Mouse (Mus musculus) cerebellum, adult 9-10 months (tissue): Measurements from ENCODE around the gene Adamts9.

Source experiments
- DNase-seq: peaks from one replicate; pipeline ENCODE4 v3.0.0; 2022

Gene Adamts9

DNA sequence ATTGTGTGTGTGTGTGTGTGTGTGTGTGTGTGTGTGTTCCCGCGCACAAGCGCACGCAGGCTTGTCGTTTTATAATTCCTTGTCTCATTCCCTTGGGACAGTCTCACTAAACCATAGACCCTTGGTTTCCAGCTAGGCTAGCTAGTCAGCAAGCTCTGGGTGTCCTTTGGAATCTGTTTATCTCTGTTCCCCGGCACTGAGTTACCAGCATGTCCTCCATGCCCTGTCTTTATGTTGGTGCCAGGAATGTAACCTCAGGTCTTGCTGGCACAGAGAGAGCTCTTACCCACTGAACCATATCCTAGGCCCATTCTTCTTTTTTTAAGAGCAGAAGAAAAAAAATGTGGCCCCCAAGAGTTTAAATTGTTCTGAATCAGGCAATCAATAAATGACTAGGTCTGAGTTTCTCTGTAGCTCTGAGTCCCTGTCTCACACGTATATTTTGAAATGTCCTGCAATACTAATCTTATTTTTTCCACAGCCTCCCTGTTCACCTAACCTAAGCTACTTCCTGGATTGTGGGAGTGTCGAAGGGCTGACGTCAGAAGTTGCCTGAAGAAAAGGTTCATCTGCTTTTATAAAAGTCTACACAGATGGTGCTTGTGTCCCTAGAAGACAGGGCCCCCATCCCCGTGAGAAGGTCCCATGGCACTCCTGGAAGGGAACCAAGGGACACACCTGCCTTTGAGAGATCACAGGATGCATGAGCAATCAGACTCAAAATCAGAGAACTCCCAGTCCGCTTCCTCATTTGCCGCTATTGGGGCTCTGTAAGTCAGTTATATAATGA is 84.4 kb downstream of the Adamts9 start:
- DNase-seq, result no peak

DNA sequence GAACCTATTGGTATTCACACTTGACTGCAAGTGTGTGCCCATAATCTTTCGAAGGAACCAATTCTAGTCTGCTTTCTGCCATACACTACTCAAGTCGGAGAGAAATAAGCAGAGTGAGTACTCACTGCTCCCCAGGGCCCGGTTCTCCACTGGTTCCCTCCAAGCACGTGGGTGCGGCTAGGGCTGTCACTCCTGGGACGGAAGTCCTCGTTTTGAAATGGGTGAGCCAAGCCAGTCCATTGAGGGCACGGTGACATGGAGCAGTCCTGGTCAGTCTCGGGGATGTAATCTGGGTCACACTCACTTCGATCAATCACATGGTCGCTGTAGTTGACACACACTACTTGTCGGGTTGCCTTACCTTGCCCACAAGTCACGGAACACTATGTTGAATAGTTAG is 85.5 kb downstream of the Adamts9 start:
- no peak for DNase-seq

DNA sequence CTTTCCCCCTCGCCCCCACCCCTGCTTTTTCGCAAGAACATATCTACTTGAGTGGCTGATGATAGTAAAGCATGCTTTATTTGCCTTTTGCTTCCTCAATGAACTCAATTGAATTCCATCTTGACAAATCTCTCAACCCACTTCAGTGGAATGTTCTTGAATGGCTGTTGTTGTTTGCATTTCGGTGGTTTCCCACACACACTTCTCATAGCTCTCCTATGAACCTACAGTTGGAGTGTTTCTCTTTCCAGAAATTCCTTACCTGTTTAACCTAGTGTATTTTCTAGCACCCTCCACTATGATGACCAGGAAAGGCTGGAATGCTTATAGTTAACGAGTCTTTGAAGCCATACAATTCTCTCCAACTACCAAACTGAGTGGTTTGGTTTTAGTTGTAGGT is 88.4 kb downstream of the Adamts9 start:
- no peak for DNase-seq

DNA sequence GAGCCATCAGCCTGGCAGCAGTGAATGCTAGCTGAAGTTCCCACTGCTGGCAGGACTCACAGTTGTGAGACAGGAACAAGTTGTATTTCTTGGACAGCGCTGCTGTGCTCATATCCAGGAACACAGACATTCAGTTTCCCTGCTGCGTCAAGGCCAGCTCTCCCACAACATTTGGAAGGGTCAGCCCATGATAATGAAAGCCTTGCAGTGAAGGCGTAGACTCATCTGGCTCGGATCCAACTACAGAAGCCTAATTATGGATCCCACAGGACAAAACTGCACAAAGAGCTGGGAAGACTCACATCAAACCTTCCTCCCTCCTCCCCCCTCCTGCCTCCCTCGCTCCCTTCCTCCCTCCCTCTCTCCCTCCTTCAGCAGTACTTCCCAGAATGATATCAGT is 93.0 kb downstream of the Adamts9 start:
- peak; percentile 16 for DNase-seq

DNA sequence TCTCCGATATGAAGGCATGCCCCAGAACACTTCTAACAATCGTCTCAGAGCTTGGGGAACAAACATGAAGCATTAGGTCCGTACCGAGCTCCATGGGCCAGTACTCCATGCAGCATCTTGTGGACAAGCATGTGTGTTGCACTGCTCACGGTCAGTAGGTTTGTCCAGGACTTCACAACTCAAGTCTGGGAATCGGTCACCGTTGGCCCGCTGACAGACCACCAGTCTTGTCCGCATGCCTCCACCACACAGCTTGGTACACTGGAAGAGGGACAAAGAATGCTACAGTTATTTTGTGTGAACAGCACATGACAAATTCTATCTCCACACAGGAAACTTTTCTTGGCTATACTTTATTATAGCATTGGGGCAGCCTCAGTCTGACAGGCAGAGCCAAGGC is 94.1 kb downstream of the Adamts9 start:
- DNase-seq, result no peak

DNA sequence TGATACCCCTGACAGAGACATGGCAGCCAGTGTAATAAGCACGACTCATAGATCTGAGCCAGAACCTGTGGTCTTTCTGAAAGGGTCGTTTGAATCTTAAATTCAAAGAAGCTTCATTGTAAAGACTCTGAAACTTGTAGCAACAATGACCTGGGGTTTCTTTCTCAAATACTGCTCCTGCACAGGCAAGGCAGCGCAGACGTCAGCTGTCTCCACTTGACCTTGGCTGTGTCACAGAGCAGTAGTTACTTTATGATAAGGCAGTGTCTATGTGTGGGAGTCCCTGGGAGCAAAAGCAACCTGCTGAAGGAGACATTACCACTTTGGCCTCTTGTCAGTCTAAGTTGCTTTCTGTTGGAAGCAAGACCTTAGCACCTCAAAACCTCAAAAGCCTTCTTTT is 96.7 kb downstream of the Adamts9 start:
- no peak for DNase-seq

DNA sequence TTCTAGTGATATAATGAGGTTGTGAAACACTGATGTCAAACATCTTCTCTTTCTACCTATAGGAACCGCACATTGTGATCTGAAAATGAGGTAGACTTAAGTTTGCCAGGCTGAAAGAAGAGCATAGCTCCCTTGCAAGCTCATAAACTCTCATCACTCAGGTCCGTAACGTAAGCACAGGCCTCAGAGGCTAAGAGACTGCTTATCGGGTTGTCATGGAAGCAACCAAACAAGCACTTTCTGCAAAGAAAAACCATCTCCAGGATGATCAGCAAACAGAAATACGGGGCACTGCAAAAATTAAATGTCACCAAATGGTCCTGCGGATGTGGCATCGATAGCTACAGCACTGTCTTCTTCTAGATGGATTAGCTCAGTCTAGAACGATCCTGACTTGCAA is 97.4 kb downstream of the Adamts9 start:
- no peak for DNase-seq

DNA sequence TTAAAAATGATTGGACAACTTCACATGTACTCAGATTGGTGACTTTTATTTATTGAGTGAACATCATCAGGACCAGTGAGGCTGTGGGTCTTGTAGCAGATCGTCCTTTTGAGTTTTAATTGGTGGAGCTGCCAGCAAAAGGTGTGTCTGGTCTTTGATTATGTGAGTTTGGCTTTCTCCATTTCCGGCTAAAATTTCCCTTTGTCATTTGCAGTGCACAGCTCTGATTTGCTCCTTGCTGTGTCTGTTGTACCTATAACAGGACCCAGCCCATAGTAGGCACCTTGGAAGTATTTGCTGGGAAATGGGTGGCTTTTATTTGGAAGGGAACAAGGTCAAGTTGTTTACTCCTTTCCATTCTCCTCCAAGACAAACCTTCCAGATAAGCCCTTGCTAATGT is 99.8 kb downstream of the Adamts9 start:
- DNase-seq, result no peak

DNA sequence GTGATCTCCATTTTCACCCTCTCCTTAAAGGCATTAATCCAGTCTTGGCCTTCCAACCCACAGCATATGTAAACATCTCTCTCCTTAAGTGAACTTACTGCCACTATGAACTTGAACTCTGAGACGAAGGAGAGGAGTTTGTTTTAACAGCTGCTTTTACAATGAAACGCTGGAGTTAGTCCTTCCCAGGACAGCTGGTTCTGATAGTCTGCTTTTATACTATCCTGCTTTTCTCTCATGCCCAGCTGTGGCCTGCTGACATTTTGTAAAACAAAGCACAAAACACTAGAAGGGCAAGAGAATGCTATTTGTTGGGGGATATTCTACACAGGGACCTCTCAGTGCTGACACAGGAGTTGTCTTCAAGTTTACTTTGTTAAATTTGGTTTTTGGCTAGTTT is 101.3 kb downstream of the Adamts9 start:
- no peak for DNase-seq

DNA sequence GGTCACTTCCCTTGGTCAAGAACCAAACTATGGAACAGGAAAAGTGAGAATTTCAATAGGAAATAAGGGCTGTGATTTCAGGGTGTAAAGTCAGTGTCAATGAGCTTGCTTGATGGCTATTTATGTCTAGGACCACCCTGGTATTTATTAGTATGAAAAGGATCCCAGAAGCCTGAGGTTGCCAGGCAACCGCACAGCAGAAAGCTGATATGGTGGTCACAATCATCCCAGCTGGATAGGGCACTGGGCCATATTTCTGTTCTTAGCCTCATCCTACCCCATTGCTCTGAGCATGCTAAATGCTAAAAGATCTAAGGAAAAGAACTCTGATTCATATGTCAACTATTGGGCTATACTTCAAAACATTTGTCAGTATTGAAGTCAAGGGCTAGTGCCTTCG is 112.2 kb downstream of the Adamts9 start:
- DNase-seq, result no peak

DNA sequence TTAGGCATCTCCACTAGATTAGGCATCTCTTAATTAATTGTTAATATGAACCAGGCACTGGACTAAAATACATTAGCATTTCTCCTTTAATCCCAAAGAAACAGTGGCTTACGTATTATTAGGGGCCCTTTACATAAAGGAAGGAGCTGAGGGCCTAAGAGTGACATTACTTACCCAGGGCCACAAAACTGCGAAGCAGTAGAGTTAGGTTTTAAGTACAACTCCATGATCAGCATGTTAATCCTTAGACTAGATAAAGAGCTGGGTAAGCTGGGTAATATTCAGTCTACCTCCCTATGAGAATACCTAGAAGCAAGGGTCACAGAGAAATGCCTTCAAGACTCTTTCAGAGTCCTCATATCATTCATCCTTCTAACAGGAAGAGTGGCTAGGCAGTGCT is 114.1 kb downstream of the Adamts9 start:
- DNase-seq, result no peak

DNA sequence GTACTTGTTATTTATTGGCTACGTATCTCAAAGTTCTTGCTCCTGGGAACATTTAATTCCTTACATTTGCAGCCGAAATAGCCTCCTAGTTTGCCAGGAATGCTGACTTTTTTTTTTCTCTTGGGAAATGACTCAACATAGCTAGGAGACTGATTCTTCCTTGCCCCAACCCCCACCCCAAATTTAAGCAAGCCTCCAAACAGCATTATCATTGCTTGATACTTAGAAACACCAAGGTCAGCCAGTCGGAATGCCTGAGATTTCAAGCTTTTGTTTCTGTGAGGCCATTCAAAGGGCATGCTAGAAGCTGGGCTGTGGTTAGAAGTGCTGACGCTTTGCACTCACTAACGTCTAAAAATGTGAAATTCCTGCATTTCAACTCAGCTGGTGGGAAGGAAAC is 115.9 kb downstream of the Adamts9 start:
- DNase-seq, result no peak

DNA sequence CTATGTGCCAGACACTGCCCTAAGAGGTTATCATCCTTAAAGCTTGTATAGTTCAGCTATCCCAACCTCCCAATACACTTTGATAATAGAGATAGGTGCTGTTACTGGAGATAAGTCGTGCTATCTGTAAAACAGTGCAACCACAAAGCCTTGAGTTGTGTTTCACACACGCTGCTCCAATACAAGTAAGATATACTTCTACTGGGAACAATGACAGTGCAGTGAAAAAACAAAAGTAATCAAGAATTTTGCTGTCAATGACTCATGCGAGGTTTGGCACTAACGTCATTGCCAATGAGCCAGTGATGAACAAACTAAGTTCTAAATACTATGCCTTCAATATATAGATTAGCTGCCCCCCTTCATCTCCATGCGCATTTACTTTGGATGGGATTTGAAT is 116.7 kb downstream of the Adamts9 start:
- no peak for DNase-seq

DNA sequence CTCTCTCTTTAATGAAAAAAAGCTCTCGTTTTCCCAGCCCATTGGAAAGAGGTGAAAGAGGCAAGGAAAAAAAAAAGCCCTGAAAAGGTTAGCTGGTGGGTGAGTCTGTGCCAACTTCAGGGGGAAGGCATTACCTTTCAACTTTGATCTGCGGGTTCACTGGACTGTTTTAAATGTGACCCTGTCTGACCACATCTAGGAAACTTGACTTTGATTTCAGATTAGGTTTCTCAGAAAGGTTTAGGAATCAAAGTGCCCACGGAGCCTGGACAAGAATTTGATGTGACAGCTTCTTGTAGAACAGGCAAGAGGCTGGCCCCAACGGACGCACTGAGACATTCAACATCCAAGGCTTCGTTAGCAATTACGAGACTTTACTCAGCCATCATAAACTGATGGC is 119.3 kb downstream of the Adamts9 start:
- DNase-seq, result no peak

DNA sequence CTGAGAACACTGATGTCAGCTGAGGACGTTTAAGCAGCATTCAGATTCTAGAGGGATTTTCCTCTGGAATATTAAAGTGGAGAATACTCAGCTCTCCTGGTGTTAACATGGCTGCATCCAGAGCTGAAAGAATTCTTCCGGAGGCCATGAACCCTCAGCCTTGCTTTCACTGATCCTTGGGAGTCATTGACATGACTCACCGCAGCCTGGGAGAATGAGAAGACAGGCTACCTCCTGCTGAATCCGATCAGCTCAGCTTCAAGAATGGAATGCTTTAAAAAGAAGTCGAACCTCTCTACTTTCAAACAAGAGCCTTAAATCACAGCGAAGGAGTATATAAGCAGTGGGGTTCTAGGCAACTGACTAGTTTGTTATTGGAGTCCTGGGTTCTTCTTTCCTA is 121.3 kb downstream of the Adamts9 start:
- no peak for DNase-seq

DNA sequence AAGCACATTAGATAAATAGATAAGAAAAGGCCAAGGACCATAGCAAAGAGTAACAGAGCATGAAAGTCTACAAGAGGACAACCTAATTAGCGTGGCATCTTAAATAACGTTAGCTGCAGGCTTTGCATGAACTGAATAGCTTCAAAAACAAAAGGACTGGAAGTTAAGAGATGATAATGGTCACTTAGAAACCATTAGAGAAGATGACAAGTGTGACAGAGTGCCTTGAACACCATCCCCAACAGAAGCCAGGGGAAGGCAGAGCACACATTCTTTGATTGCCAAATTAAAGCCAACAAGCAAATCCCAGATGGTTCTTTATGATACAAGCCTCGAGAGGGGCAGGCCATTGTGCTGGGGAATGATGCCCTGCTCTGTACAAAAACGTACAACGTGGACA is 121.7 kb downstream of the Adamts9 start:
- no peak for DNase-seq

DNA sequence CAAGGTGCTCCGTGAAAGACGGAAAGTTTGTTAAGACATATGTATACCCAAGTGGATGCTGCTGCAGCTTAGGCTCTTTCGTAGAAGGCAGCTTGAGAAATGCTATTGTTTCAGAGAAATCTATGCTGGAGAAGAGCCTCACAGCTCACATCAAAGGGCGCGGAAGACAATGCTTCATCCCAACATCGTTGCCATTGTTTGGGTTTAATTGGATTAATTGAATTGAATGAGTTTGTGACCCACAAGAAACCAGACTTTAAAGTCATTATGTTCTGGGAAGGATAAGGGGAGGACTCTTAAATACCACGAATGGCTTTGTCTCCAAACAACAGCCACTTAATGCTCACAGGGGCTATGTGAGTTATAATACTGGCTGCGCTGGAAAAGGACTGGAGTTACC is 125.6 kb downstream of the Adamts9 start:
- no peak for DNase-seq

DNA sequence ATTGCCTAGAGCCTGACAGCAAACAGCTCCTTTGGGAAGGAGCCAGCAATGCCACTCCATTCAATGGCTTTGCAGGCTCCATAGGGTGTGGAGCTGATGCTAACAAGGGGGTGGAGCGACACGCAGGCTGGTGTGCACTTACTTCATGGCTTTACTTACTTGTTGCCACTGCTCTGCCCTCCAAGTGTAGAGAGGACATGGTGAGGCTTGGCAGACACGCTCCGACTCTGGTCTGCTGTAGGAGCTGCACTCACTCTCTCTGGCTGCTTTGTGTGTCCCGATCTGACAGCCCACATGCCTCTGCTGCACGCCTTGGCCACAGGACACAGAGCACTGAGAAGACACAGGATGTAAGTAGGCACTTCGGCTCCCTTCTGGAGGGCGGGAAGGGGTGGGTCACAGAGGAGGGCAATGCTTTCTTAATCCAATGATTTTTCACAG is 127.0 kb downstream of the Adamts9 start, which contains the start of gene A730049H05Rik:
Gene A730049H05Rik (plus strand): TSS at position 168 of the 441 bp plus-strand sequence.
- no peak for DNase-seq

DNA sequence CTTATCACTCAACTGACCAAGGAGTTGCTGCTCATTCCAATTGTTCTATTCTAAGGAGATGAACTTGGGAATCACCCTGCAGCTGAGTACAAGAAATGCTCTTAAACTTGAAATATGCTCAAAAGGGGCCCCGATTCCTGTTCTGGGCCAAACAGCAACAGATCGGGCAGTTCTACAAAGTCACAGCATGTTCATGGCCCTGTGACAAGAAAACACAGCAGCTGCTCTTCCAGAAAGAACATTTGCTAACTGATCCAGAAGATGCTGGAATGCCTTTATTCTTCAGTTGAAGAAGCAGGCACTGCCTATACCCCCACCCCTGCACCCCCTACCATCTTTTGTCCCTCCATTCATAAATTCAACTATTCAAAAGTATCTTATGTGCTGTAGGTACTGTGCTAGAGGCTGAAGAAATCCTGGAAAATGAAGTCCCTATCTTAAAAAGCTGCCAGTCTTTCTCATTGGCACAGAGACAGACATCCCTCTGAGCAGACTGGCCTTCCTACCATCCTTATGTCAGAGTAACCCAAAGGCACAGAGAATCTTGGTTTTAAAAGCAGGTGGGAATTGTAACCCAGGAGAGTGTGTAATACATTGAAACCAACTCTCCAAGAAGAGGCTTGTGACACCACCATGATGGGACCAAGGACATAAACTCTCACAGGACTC is 130.5 kb downstream of the Adamts9 start:
- DNase-seq, result peak; percentile 30

DNA sequence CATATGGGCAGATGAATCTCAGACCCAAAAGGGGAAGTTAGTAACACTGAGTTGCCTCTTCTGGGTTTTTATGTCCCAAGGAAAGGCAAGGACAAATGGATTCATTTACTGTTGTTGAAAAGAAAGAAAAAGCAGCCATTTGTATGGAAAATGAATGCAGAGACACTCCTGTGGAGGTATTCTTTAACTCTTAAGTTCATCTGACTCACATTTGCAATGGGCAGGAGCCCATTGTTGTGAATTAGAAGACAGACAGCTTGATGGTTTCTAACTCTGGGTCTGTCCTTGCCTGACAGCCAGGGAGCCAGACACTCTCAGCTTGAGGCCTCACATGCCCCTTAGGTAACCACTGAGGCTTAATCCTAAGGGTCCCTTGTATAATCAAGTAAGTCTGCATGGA is 131.7 kb downstream of the Adamts9 start:
- DNase-seq, result no peak

DNA sequence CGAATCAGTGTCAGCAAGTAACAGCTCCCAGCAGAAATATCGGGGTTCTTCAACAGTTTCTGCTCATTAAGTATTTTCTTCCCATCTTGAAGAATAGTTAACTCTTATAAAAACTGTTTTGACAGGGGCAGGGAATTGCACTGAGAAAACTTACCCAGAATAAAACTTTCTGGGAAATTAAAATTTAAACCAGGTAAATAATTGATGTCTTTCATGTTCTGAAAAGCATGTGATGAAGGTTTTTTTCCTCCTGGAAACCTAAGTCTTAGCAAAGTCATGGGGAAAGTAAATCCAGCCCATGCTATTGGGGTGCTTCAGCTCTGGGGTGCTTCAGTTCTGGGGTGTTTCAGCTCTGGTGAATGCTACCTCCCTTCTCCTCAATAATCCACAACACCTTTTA is 132.7 kb downstream of the Adamts9 start:
- DNase-seq, result no peak

DNA sequence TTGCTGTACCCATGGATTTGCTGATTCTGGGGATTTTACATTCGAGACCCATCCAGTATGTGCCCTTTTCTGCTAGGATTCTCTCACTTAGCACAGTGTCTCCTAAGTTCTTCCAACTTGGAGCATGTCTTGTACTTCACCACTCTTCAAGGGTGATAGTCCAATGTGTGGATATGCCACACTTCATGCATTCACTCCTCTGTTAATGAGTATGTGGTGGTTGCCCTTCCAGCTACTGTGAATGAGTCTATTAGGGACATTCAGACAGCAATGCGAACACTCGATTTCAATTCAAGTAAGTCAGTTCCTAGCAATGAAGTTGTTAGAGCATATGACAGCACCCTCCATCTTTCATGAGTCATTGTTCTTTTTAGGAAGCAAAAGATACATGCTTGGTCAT is 133.5 kb downstream of the Adamts9 start:
- no peak for DNase-seq

DNA sequence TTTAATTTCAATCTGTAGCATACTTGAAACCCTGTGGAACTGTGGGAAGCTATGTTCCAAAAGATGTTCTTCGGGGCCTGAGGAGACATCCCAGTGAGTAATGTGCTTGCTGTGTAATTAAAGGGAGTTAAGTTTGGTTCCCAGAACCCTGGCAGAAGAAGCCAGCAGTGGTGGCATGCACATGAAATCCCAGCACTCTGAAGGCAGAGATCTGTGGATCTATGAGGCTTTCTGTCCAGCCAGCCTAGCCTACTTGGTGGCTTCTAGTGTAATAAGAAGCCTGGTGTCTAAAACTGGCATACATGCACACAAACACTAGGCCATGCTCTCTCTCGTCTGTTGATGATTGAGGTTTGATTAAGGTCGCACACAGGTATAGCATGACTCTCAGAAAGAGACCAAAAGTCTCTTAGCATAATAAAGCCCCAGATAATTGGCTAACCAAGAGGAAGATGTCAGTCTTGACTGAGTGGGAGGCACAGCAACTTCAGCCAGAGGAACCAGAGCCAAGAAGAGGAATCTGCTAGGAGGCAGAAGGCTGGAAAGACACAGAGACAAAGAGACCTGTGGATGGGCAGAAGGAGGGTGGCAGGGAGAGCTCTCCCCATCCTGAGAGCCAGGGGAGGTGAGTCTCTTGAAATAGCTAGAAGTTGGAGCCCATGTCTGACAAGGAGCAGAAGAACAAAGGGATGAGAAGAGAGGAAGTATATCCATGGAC is 138.9 kb downstream of the Adamts9 start:
- DNase-seq, result no peak

DNA sequence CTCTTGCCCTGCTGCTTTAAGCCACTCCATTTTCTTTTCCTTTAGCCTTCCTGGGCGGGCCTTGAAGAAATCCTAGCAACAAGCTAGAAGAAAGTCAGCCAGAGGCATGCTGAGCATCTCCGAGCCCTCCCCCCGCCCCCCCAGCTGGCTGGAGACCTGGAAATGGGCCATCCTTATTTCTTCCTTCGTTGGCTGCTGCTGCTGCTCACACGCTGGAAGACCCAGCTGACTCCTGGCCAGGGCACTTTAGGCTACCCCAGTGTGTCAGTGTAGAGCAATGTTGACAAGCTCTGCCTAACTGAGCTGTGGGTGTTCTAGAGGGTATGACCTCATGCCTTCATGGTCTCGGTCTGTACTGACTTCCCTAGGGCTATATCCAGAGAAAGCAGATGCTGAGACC is 140.1 kb downstream of the Adamts9 start:
- no peak for DNase-seq
